Mouse (Mus musculus) mammary gland, adult 2 months (tissue): ENCODE data around the gene Cutal. TPM values are rescaled to one million over a fixed set of nuclear protein-coding genes. Genes with fewer than 3 reads are reported as not detected.

Source experiments
- polyA plus RNA-seq: library from polyadenylated mRNA; depleted of rRNA; stranded (reverse); fragments of >200 nt; gene quantifications from 2 replicates; pipeline ENCODE4 v1.2.3, GENCODE M21; 2012; ENCODE audit warnings: low replicate concordance; rRNA removed

Gene Cutal
- polyA plus RNA-seq = 14.7 and 27.9 TPM in 2 replicates

GRCm38 (mm10) chr2:34874271-34874670, at the start of gene Cutal:
TSS of gene Cutal (plus strand) at chr2:34874396.

GRCm38 (mm10) chr2:34825827-34826459, 48.3 kb upstream of the Cutal start, which contains the start of gene Fbxw2:
TSS of gene Fbxw2 (minus strand) at chr2:34826311.

GRCm38 (mm10) chr2:34832766-34833457, 41.3 kb upstream of the Cutal start, which contains the start of gene Gm34653:
TSS of gene Gm34653 (plus strand) at chr2:34833007.

GRCm38 (mm10) chr2:34874816-34875345, 685 bp downstream of the Cutal start, which contains the start of gene Psmd5:
TSS of gene Psmd5 (minus strand) at chr2:34874968.

GRCm38 (mm10) chr2:34913218-34914068, 39.2 kb downstream of the Cutal start, which contains the start of gene Phf19:
TSS of gene Phf19 (minus strand) at chr2:34914026.

Other genes starting within 250 kb of the Cutal start
- 13.0 and 16.7 TPM in 2 replicates for gene Gapvd1, start 119.2 kb upstream of the Cutal start, polyA plus RNA-seq
- 192 and 526 TPM in 2 replicates for gene Hspa5, start 102.4 kb upstream of the Cutal start, polyA plus RNA-seq
- gene Rabepk, start 74.5 kb upstream of the Cutal start, polyA plus RNA-seq = 27.0 and 31.9 TPM in 2 replicates
- gene Fbxw2, start 48.1 kb upstream of the Cutal start, polyA plus RNA-seq = 39.4 and 47.5 TPM in 2 replicates
- gene Gm34653, start 41.4 kb upstream of the Cutal start, polyA plus RNA-seq = not detected in 2 replicates
- 7.9 and 19.2 TPM in 2 replicates for gene Psmd5, start 572 bp downstream of the Cutal start, polyA plus RNA-seq
- 2.3 and 2.4 TPM in 2 replicates for gene Phf19, start 39.6 kb downstream of the Cutal start, polyA plus RNA-seq
- 42.6 and 50.3 TPM in 2 replicates for gene Traf1, start 87.4 kb downstream of the Cutal start, polyA plus RNA-seq
- 7.1 and 9.3 TPM in 2 replicates for gene Hc, start 187.0 kb downstream of the Cutal start, polyA plus RNA-seq
- 0.20 and 0.49 TPM in 2 replicates for gene AI182371, start 227.1 kb downstream of the Cutal start, polyA plus RNA-seq
- 12.0 and 22.3 TPM in 2 replicates for gene Cntrl, start 235.1 kb downstream of the Cutal start, polyA plus RNA-seq